Mouse (Mus musculus) spleen, postnatal 10 days (tissue): ENCODE measurements around the gene Pole.

Source experiments
- DNase-seq, 2 experiments: peaks; one replicate each; pipeline ENCODE4 v3.0.0; 2021 to 2022; ENCODE audit warnings: low spot score in 2 of 2

Gene Pole

GRCm38 (mm10) chr5:110344524-110344923 lies 58.4 kb downstream of the Pole start, which contains the start of gene Lrcol1:
TSS of gene Lrcol1 (plus strand) at chr5:110344730.
- DNase-seq = no peak

DNA sequence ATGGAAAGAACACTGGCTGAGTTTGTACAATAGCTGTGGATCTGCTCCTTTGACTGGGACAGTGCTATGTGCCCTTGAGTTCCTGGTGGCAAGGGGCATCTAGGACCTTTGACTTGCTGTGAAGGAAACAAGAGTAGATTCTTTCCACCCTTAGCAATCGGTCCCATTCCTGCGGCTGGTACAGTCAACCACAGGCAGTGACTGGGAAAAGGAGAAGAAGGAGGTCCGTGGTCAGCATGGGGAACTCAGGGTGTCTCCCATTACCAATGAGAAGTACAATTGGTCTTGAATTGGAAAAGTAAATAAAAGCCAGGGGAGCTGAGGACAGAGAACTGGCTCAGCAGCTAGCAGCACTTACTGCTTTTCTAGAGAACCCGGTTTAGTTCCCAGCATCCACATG lies 59.4 kb downstream of the Pole start:
- DNase-seq = no peak

DNA sequence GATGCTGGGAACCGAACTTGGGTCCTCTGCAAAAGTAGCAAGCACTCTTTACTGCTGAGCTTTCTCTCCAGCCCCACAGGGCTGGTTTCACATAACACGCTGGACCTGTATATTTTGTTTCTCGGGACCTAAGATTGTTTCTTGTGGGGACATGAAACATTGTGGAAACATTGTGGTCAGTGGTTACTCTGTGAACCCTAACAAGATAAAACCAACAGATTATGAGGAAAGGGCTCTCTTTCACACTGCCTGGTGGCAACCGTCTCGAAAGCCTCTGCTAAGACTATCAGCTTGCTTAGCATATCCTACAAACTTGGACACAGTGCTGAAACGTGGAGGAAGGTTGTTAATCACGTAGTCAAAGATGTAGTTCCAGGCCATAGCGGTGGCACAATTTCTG lies 60.9 kb downstream of the Pole start:
- no peak for DNase-seq

GRCm38 (mm10) chr5:110354716-110355115 lies 68.6 kb downstream of the Pole start:
- DNase-seq = peak in 1 of 2 experiments; percentile 53

GRCm38 (mm10) chr5:110357531-110358179 lies 71.5 kb downstream of the Pole start:
- peak; percentile 75 to 88 for DNase-seq

DNA sequence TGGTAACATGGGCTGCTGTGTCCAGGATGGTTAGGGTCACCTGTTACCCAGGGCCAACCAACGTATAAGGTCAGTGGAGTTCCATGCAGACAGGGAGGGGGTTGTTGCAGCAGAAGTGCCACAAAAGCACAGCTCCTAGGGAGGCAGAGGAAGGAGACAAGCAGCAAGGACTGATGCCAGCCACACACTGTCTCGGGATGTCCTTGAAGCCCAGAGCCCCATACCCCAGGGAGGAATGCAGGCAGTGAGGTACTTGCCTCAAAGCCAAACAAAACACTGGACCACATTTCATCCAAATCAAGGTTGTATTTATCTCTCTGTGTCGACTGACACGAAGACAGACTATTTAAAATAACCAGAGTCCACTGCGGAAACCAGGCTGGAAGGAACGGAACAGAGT lies 75.4 kb downstream of the Pole start:
- DNase-seq = no peak

- DNase-seq = no peak
Measured at GRCm38 (mm10) chr5:110362813-110363178, 76.7 kb downstream of the Pole start.

GRCm38 (mm10) chr5:110363179-110363821 lies 77.2 kb downstream of the Pole start:
- DNase-seq = peak; percentile 51 to 80

GRCm38 (mm10) chr5:110363822-110364545 lies 77.9 kb downstream of the Pole start:
- no peak for DNase-seq

DNA sequence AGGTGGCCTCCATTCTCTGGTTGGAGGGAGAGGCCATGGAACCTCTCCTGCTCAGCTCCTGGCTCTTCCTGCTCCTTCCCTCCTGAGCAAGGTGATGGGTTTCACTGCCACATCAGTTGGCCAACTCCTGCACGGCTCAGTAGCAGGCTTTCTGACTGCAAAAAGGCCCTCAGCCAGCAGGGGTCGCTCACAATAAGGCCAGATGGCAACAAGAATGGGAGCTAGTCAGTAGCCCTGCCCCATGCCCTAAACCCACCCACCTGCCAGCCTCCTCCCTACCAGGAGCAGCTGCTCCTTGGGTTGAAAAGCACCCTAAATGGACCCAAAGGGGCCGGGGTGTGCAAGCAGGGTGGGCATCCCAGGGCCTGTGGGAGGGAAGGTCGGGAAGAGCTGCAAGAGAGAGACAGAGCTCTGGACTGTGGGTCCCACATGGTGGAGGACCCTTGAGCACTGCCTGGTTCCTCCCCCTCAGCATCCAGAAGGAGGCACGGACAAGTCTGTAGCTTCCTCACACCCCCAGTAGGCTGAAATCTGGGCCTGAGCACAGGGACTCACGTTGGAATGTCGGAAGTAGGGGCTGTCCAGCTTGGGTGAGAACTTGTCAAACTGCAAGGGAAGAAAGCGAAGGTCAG lies 90.8 kb downstream of the Pole start:
- DNase-seq = peak; percentile 63 to 83

- DNase-seq = no peak
Measured at GRCm38 (mm10) chr5:110378181-110378583, 92.1 kb downstream of the Pole start.

GRCm38 (mm10) chr5:110379086-110379485 lies 93.0 kb downstream of the Pole start:
- no peak for DNase-seq

GRCm38 (mm10) chr5:110379823-110380222 lies 93.7 kb downstream of the Pole start:
- no peak for DNase-seq

DNA sequence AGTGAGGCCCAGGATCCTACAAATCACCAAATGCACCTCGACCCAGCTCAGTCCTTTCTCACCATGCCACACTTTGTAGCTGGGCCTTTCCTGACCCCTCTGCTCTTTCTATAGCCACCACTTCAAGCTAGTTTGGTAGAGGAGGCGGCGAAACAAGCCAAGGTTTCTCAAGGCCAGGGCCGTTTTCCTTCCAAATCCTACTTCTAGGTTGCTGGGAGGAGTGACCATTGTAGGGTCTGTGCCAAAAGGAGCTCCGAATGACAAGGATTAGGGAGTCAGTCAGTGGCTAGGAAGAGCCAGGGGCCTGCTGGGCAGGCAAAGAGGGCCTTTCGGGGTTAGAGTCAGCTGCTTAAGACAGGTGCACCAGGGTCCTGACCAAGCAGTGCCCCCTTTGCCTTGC lies 98.4 kb downstream of the Pole start:
- DNase-seq = no peak

- DNase-seq = no peak
Measured at GRCm38 (mm10) chr5:110385263-110385662, 99.2 kb downstream of the Pole start.

DNA sequence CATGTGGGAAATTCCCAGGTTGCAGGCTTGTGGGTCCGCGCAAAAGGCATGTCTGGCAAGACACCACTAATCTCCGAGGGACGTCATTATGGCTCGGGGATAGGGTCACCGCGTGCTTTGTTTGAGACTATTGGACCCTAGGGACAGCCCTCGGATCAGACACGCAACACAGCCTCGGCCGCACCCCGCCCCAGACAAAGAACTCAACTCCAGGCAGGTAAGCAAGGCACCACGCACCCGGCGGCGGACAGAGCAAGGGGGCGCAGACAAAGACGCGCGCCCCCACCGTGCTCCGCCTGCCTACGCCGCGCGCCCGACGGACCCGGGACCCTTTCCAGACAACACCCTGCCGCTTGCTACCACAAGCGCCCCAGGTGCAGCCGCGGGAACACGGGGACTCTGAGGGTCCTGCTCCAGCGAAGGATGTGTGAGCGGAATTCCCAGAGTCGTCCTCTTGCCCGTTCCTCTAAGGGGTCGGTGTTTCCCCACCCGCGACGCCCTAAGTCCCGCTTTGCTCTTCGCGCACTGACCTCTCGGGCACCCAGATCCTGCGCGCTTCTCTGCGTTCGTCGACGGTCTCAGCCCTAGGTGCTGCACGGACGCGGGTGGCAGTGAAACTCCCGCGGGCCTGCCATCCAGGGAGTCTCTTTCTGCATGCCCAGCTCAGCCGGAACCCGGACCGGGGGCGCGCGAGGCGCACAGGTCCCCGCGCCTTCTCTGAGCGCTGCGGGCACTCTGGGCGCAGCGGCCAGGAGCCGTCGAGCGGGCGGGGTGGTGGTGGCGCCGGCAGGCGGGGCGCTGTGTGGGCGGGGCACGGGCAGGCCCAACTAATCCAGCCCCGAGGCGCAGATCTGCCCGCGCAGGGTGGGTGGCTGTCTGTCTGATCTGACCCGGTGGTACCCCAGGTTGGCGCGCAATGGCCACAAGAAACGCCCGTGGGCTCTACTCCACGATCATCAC lies 100.5 kb downstream of the Pole start:
- DNase-seq = peak; percentile 15 to 61
